Comparison of ENCODE assay signal across 8 mouse cellular contexts in the genomic region with DNA sequence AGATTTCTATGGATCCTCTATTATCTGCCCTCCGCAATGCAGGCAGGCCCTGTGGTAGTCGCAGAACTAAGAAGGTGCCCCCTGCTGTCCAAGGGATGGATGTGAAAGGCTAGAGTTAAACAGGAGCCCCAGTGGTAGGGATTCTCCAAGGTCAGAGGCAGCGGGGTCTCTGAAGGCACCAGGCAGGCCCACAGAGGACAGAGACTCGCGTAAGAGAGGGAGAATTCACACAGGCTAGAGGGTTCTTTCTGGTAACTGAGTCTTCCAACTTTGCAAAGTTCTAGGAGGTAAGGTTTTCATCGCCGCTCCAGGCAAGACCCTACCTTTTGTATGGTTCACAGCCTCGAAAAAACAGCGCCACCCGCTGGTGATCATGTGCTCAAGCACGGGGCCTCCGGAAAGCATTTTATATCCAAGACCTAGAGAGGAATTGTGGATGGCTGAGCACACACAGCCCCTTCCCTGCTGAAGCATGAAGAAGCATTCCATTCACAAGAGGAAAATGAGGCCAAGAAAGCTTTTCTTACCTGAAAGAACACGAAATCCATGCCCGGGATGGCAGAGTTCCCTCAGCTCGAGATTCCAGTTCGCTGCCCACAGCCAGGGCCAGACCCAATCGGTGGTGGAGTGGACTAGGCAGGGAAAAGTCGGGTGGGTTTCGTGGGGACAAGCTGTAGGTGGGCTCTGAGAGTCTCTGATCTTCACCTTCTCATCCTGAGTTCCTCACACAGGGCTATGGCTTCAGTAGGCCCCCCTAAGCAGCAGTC.
DNase-seq lines count a peak whose midpoint lies in the region; ATAC-seq lines count a peak whose summit lies in the region.

No protein-coding gene starts in this region.

- H3K27me3 ChIP-seq in intestine, embryonic 14.5 days (replicated peaks; ENCODE audit: control insufficient read depth, insufficient read depth, low read length) = peaks cover 6% of the 10 kb centered on the region; the same call in 1 of the 2 replicates
- peaks cover 4% of the 10 kb centered on the region; the same call in 1 of the 2 replicates for H3K27me3 ChIP-seq in intestine, embryonic 16.5 days (replicated peaks; ENCODE audit: control insufficient read depth, insufficient read depth, low read length)
- H3K27me3 ChIP-seq in hindbrain, embryonic 13.5 days = peaks cover 14% of the 10 kb centered on the region; the same call in 1 of the 2 replicates

- no peak overlapping the region for H3K9ac ChIP-seq in intestine, embryonic 14.5 days (ENCODE audit: low read length)
- no peak overlapping the region for H3K9ac ChIP-seq in intestine, embryonic 16.5 days (ENCODE audit: low read depth, low read length)
- H3K9ac ChIP-seq in hindbrain, embryonic 13.5 days = peak overlapping the region; percentile 55; the same call in 1 of the 2 replicates

- H3K36me3 ChIP-seq in intestine, embryonic 14.5 days (ENCODE audit: control insufficient read depth, insufficient read depth, low read length) = no peaks in the 10 kb centered on the region
- no peaks in the 10 kb centered on the region for H3K36me3 ChIP-seq in intestine, embryonic 16.5 days (ENCODE audit: control insufficient read depth, insufficient read depth, low read length)
- no peaks in the 10 kb centered on the region for H3K36me3 ChIP-seq in hindbrain, embryonic 13.5 days

- intact Hi-C loops in left cerebral cortex, postnatal 25 days (cut with DNase I) = no loop called here

- 0 out of 2 replicates have a peak, but pooled peaks cover 4% of the 10 kb centered on the region for H3K4me1 ChIP-seq in intestine, embryonic 14.5 days (replicated peaks; ENCODE audit: control insufficient read depth, insufficient read depth, low read length)
- H3K4me1 ChIP-seq in intestine, embryonic 16.5 days (ENCODE audit: control insufficient read depth, insufficient read depth, low read length) = no peaks in the 10 kb centered on the region
- H3K4me1 ChIP-seq in hindbrain, embryonic 13.5 days (replicated peaks) = peaks cover 60% of the 10 kb centered on the region

- WGBS in intestine, embryonic 14.5 days = 17% methylated on average over 19 of the region's 19 CpGs
- WGBS in intestine, embryonic 16.5 days = 15% methylated on average over 19 of the region's 19 CpGs
- 12% methylated on average over 19 of the region's 19 CpGs for WGBS in hindbrain, embryonic 13.5 days

- peak; percentile 79 for DNase-seq in intestine, embryonic 14.5 days (ENCODE audit: low spot score)
- peak; percentile 68 for DNase-seq in NIH3T3 (ENCODE audit: low read depth)
- peak; percentile 85 for DNase-seq in embryo, embryonic 11 days
- DNase-seq in left cerebral cortex, postnatal 25 days (ENCODE audit: low spot score in 2 of 2) = peak; percentile 32 to 51
- peak; percentile 61 for DNase-seq in right cerebral cortex, postnatal 14 days

- no peak overlapping the region for H3K4me3 ChIP-seq in intestine, embryonic 14.5 days (ENCODE audit: low read depth, low read length)
- no peak overlapping the region for H3K4me3 ChIP-seq in intestine, embryonic 16.5 days (ENCODE audit: low read length)
- no peak overlapping the region for H3K4me3 ChIP-seq in hindbrain, embryonic 13.5 days

- H3K27ac ChIP-seq in intestine, embryonic 14.5 days (ENCODE audit: low read depth) = no peak overlapping the region
- H3K27ac ChIP-seq in intestine, embryonic 16.5 days (ENCODE audit: low read length) = no peak overlapping the region
- peak overlapping the region; percentile 60 for H3K27ac ChIP-seq in hindbrain, embryonic 13.5 days

- peak; percentile 40; the same call in 1 of the 2 replicates for ATAC-seq in intestine, embryonic 14.5 days (replicated peaks; ENCODE audit: low FRiP score, low TSS enrichment, low read depth)
- ATAC-seq in intestine, embryonic 16.5 days = no peak
- peak; percentile 37; the same call in 1 of the 2 replicates for ATAC-seq in hindbrain, embryonic 13.5 days (ENCODE audit: low FRiP score)
- no peak for ATAC-seq in megakaryocyte, adult 5-6 weeks (ENCODE audit: poor library complexity, severe bottlenecking)

- H3K4me2 ChIP-seq in intestine, embryonic 14.5 days (ENCODE audit: low read length) = peak overlapping the region; percentile 0
- H3K4me2 ChIP-seq in intestine, embryonic 16.5 days (ENCODE audit: low read depth, low read length) = no peak overlapping the region
- H3K4me2 ChIP-seq in hindbrain, embryonic 13.5 days = peak overlapping the region; percentile 32; the same call in 1 of the 2 replicates

- no peaks in the 10 kb centered on the region for H3K9me3 ChIP-seq in intestine, embryonic 14.5 days (ENCODE audit: control insufficient read depth, low read length)
- no peaks in the 10 kb centered on the region for H3K9me3 ChIP-seq in intestine, embryonic 16.5 days (ENCODE audit: control insufficient read depth, low read length)
- H3K9me3 ChIP-seq in hindbrain, embryonic 13.5 days = no peaks in the 10 kb centered on the region

Comparison
In these comparisons a context has a peak if more than half of its experiments do, and no peak if none do; other contexts are left out.
1. ATAC-seq: peak in intestine, embryonic 14.5 days (single experiment) and hindbrain, embryonic 13.5 days (single experiment); none in intestine, embryonic 16.5 days (single experiment) and megakaryocyte, adult 5-6 weeks (single experiment).
2. Peak in every context shown above with its lines, with median percentiles within 50 percentile points of each other: DNase-seq.